Mouse (Mus musculus) CH12.LX (cell line): ENCODE results near the gene Mfsd4b1. TPM values are rescaled to one million over a fixed set of nuclear protein-coding genes. Genes with fewer than 3 reads are reported as not detected.

Source experiments
- DNase-seq: peaks from one replicate; pipeline ENCODE4 v3.0.0-alpha.2; 2013; ENCODE audit errors: extremely low read depth
- H3K27ac ChIP-seq: 2 replicates; pipeline ENCODE4 v1.5.1; 2012; ENCODE audit warnings: low read depth, mild to moderate bottlenecking, control low read depth, moderate library complexity; ENCODE audit not compliant: insufficient read depth
- H3K27me3 ChIP-seq: replicated peaks from 2 replicates; pipeline ENCODE3; 2012; ENCODE audit warnings: inconsistent platforms
- H3K36me3 ChIP-seq, 2 experiments: replicated peaks in 1 of 2; 2 replicates each; pipeline versions ENCODE3 to v1.6.1; 2012; ENCODE audit warnings: inconsistent platforms in 1 of 2, low read length in 1 of 2, mild to moderate bottlenecking in 1 of 2, mixed read lengths in 1 of 2, moderate library complexity in 1 of 2; ENCODE audit not compliant: control insufficient read depth in 1 of 2, insufficient read depth in 1 of 2
- H3K4me1 ChIP-seq, 2 experiments: 2 replicates each; pipeline ENCODE4 v1.6.1; 2012; ENCODE audit warnings: inconsistent platforms in 1 of 2, moderate library complexity in 1 of 2; ENCODE audit not compliant: insufficient read depth in 2 of 2, control insufficient read depth in 1 of 2
- H3K4me2 ChIP-seq: 2 replicates; pipeline ENCODE4 v1.6.1; 2012; ENCODE audit warnings: low read depth, mild to moderate bottlenecking, control low read depth; ENCODE audit not compliant: poor library complexity, insufficient read depth, severe bottlenecking
- H3K4me3 ChIP-seq, 3 experiments: fragments of 150-350 bp in 1 of 3; sonication (generic) in 1 of 3; replicated peaks in 1 of 3; 2 replicates each; pipeline versions ENCODE3 to v1.5.1; 2011 to 2012; ENCODE audit warnings: low read depth in 2 of 3, low read length in 2 of 3, mild to moderate bottlenecking in 2 of 3, moderate library complexity in 2 of 3, control low read depth in 1 of 3, improper control_type of control experiment in 1 of 3, inconsistent platforms in 1 of 3, mixed read lengths in 1 of 3; ENCODE audit not compliant: poor library complexity in 1 of 3
- H3K79me2 ChIP-seq: replicated peaks from 2 replicates; pipeline ENCODE4 v1.6.1; 2012; ENCODE audit warnings: mild to moderate bottlenecking, moderate library complexity; ENCODE audit not compliant: control insufficient read depth, poor library complexity, insufficient read depth, severe bottlenecking; ENCODE audit errors: extremely low read depth
- H3K9ac ChIP-seq: 2 replicates; pipeline ENCODE4 v1.6.1; 2012; ENCODE audit warnings: low read depth, mild to moderate bottlenecking, control low read depth, moderate library complexity; ENCODE audit not compliant: insufficient read depth
- H3K9me3 ChIP-seq: replicated peaks from 2 replicates; pipeline ENCODE3; 2012; ENCODE audit warnings: low read length, inconsistent platforms, mixed read lengths
- BHLHE40 ChIP-seq: IDR thresholded peaks from 2 replicates; pipeline ENCODE4 v1.6.1; 2011; ENCODE audit warnings: mild to moderate bottlenecking, low read depth, low read length, improper control_type of control experiment
- CHD2 ChIP-seq: IDR thresholded peaks from 2 replicates; pipeline ENCODE4 v1.6.1; 2011; ENCODE audit warnings: low read length, improper control_type of control experiment
- E2F4 ChIP-seq: IDR thresholded peaks from 2 replicates; pipeline ENCODE4 v1.6.1; 2011; ENCODE audit warnings: low read depth, low read length, improper control_type of control experiment; ENCODE audit not compliant: insufficient replicate concordance
- ELF1 ChIP-seq: IDR thresholded peaks from 2 replicates; pipeline ENCODE4 v1.6.1; 2014; ENCODE audit warnings: low read depth, mild to moderate bottlenecking, inconsistent platforms, low read length, improper control_type of control experiment
- EP300 ChIP-seq: IDR thresholded peaks from 2 replicates; pipeline ENCODE4 v1.6.1; 2011; ENCODE audit warnings: low read length, improper control_type of control experiment
- ETS1 ChIP-seq: conservative IDR thresholded peaks from 2 replicates; pipeline ENCODE4 v1.6.1; 2012; ENCODE audit warnings: low read depth, mild to moderate bottlenecking, inconsistent platforms, low read length, improper control_type of control experiment, moderate library complexity
- GABPA ChIP-seq: IDR thresholded peaks from 2 replicates; pipeline ENCODE4 v1.6.1; 2012; ENCODE audit warnings: low read depth, low read length, improper control_type of control experiment, inconsistent platforms; ENCODE audit not compliant: insufficient replicate concordance
- IRF4 ChIP-seq: IDR thresholded peaks from 2 replicates; pipeline ENCODE4 v1.6.1; 2014; ENCODE audit warnings: low read depth, mild to moderate bottlenecking, inconsistent platforms, low read length, improper control_type of control experiment
- JUN ChIP-seq: IDR thresholded peaks from 2 replicates; pipeline ENCODE4 v1.6.1; 2011; ENCODE audit warnings: low read depth, mild to moderate bottlenecking, low read length, improper control_type of control experiment, moderate library complexity; ENCODE audit not compliant: insufficient read depth
- MAZ ChIP-seq: IDR thresholded peaks from 2 replicates; pipeline ENCODE4 v1.6.1; 2012; ENCODE audit warnings: low read depth, mild to moderate bottlenecking, inconsistent platforms, low read length, improper control_type of control experiment, moderate library complexity
- MEF2A ChIP-seq: IDR thresholded peaks from 2 replicates; pipeline ENCODE4 v1.6.1; 2014; ENCODE audit warnings: low read depth, mild to moderate bottlenecking, inconsistent platforms, low read length, improper control_type of control experiment, borderline replicate concordance
- MYC ChIP-seq: IDR thresholded peaks from 2 replicates; pipeline ENCODE4 v1.6.1; 2011; ENCODE audit warnings: low read depth, mild to moderate bottlenecking, improper control_type of control experiment, low read length
- NELFE ChIP-seq: IDR thresholded peaks from 2 replicates; pipeline ENCODE4 v1.6.1; 2011; ENCODE audit warnings: low read depth, low read length, improper control_type of control experiment
- NRF1 ChIP-seq: IDR thresholded peaks from 2 replicates; pipeline ENCODE4 v1.6.1; 2014; ENCODE audit warnings: low read depth, mild to moderate bottlenecking, inconsistent platforms, low read length, improper control_type of control experiment, moderate library complexity
- PAX5 ChIP-seq: IDR thresholded peaks from 2 replicates; pipeline ENCODE4 v1.6.1; 2012; ENCODE audit warnings: low read length, inconsistent platforms, mixed read lengths
- POLR2AphosphoS2 ChIP-seq: IDR thresholded peaks from 2 replicates; pipeline ENCODE4 v1.6.1; 2011; ENCODE audit warnings: low read depth, low read length, improper control_type of control experiment
- RCOR1 ChIP-seq: conservative IDR thresholded peaks from 2 replicates; pipeline ENCODE4 v1.6.1; 2012; ENCODE audit warnings: low read depth, mild to moderate bottlenecking, inconsistent platforms, low read length, improper control_type of control experiment
- SMC3 ChIP-seq: IDR thresholded peaks from 2 replicates; pipeline ENCODE4 v1.6.1; 2011; ENCODE audit warnings: low read depth, low read length, improper control_type of control experiment
- TBP ChIP-seq: conservative IDR thresholded peaks from 2 replicates; pipeline ENCODE4 v1.6.1; 2011; ENCODE audit warnings: low read depth, low read length, improper control_type of control experiment
- TCF12 ChIP-seq: IDR thresholded peaks from 2 replicates; pipeline ENCODE4 v1.6.1; 2014; ENCODE audit warnings: low read depth, mild to moderate bottlenecking, inconsistent platforms, low read length, improper control_type of control experiment
- UBTF ChIP-seq: IDR thresholded peaks from 2 replicates; pipeline ENCODE4 v1.6.1; 2012; ENCODE audit warnings: low read depth, mild to moderate bottlenecking, inconsistent platforms, low read length, improper control_type of control experiment, moderate library complexity
- USF1 ChIP-seq: IDR thresholded peaks from 2 replicates; pipeline ENCODE4 v1.6.1; 2014; ENCODE audit warnings: low read depth, mild to moderate bottlenecking, inconsistent platforms, low read length, improper control_type of control experiment
- USF2 ChIP-seq: conservative IDR thresholded peaks from 2 replicates; pipeline ENCODE4 v1.6.1; 2011; ENCODE audit warnings: low read depth, low read length, improper control_type of control experiment
- ZC3H11A ChIP-seq: IDR thresholded peaks from 2 replicates; pipeline ENCODE4 v1.6.1; 2012; ENCODE audit warnings: low read depth, mild to moderate bottlenecking, inconsistent platforms, low read length, improper control_type of control experiment
- ZMIZ1 ChIP-seq: IDR thresholded peaks from 2 replicates; pipeline ENCODE4 v1.6.1; 2012; ENCODE audit warnings: low read depth, mild to moderate bottlenecking, inconsistent platforms, low read length, improper control_type of control experiment
- ZNF384 ChIP-seq: IDR thresholded peaks from 2 replicates; pipeline ENCODE4 v1.6.1; 2012; ENCODE audit warnings: low read depth, low read length, improper control_type of control experiment, inconsistent platforms
- dilution Hi-C: fragments of 300-500 bp; cut with MboI; formaldehyde crosslinking; loops from 2 replicates; pipeline ENCODE4 v1.14.3; 2020; ENCODE audit warnings: low sequenced_read_pairs; ENCODE audit not compliant: extremely low pct_unique_long_range_greater_than_20kb, extremely low pct_ligation_motif_present
- in situ Hi-C: fragments of 300-500 bp; cut with MboI; formaldehyde crosslinking; loops from 3 replicates; pipeline ENCODE4 v1.14.3; 2019; ENCODE audit warnings: low sequenced_read_pairs, low pct_ligation_motif_present, low pct_unique_long_range_greater_than_20kb, mixed read lengths
- polyA plus RNA-seq: library from polyadenylated mRNA; unstranded; fragments of >175 nt; gene quantifications from 2 replicates; pipeline ENCODE4 v1.2.1, GENCODE M21; 2012; ENCODE audit warnings: low read depth; ENCODE audit not compliant: insufficient read length
- total RNA-seq, 2 experiments: library from RNA; depleted of rRNA; stranded (reverse); fragments of 300-350 nt in 1 of 2; fragments of >200 nt in 1 of 2; gene quantifications; 2 replicates each; pipeline ENCODE4 v1.2.3; 2012 to 2014

Gene Mfsd4b1
- total and polyA plus RNA-seq, 3 experiments: not detected

DNA sequence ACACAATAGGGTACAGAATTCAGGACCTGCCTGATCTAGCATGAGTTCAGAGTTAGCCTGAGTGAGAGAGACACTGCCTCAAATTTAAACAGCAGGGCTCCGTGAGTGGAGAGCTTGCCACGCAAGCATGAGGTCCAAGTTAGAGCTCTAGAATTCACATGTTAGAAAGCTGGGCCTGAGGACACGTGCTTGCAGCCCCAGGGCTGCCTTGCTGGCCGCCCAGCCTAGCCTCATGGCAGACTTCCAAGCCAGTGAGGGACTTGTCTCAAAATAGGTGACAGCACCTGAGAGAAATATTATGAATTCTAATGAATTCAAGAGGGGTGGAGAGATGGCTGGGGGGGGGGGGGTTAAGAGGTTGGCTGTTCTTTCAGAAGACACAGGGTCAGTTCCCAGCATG lies 17.1 kb downstream of the Mfsd4b1 start:
- dilution Hi-C loops: no loop called here
- Histone ChIP-seq H3K27me3 (no peaks in the 10 kb centered on the region), H3K79me2 (no peaks in the 10 kb centered on the region), H3K9ac (no peak overlapping the region), H3K4me2 (no peak overlapping the region), H3K36me3 (no peaks in the 10 kb centered on the region), H3K9me3 (no peaks in the 10 kb centered on the region), H3K4me3 (no peak overlapping the region), H3K27ac (no peak overlapping the region), H3K4me1 (no peaks in the 10 kb centered on the region)
- TF ChIP-seq MYC: no peak
- TF ChIP-seq IRF4: no peak
- no peak for TF ChIP-seq PAX5
- TF ChIP-seq RCOR1: no peak
- no peak for TF ChIP-seq BHLHE40
- TF ChIP-seq JUN: no peak
- TF ChIP-seq POLR2AphosphoS2: no peak
- TF ChIP-seq TCF12: no peak
- no peak for TF ChIP-seq USF2
- TF ChIP-seq ELF1: no peak
- no peak for TF ChIP-seq ETS1
- TF ChIP-seq USF1: no peak
- TF ChIP-seq TBP: no peak
- TF ChIP-seq SMC3: no peak
- TF ChIP-seq NELFE: no peak
- TF ChIP-seq MAZ: no peak
- in situ Hi-C loops: no loop called here
- DNase-seq: no peak

DNA sequence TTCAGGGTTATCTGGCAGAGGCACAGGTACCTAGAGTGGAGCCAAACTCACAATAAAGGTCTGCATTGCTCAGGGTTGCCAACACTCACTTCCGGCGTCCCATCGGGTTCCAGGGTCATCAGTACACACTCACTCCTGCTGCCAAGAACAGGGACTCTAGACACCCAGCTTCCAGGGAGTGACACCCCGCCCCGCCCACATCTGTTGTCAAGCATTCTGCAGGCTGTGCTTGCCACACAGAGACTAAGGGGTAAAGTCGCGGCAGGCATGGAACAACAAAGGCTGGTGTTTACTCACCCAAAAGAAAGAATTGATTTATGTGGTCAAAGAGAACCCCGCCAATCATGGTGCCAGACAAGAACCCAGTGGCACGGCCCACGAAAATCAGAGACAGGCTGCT lies 18.1 kb downstream of the Mfsd4b1 start:
- TF ChIP-seq ZC3H11A (no peak), TCF12 (no peak), TBP (no peak), ZNF384 (no peak), MEF2A (no peak), ETS1 (no peak), E2F4 (no peak), EP300 (no peak), BHLHE40 (no peak), NRF1 (no peak), SMC3 (no peak), ZMIZ1 (no peak), GABPA (no peak), IRF4 (no peak), UBTF (no peak), ELF1 (no peak), CHD2 (no peak)
- in situ Hi-C loops: no loop called here
- Histone ChIP-seq H3K4me2 (no peak overlapping the region), H3K4me3 (no peak overlapping the region), H3K4me1 (no peaks in the 10 kb centered on the region), H3K9ac (no peak overlapping the region), H3K79me2 (no peaks in the 10 kb centered on the region), H3K9me3 (no peaks in the 10 kb centered on the region), H3K27me3 (no peaks in the 10 kb centered on the region), H3K27ac (no peak overlapping the region), H3K36me3 (no peaks in the 10 kb centered on the region)
- dilution Hi-C loops: no loop called here
- DNase-seq: no peak
